Mouse (Mus musculus): Measurements from ENCODE around the gene Rangap1.

DNA sequence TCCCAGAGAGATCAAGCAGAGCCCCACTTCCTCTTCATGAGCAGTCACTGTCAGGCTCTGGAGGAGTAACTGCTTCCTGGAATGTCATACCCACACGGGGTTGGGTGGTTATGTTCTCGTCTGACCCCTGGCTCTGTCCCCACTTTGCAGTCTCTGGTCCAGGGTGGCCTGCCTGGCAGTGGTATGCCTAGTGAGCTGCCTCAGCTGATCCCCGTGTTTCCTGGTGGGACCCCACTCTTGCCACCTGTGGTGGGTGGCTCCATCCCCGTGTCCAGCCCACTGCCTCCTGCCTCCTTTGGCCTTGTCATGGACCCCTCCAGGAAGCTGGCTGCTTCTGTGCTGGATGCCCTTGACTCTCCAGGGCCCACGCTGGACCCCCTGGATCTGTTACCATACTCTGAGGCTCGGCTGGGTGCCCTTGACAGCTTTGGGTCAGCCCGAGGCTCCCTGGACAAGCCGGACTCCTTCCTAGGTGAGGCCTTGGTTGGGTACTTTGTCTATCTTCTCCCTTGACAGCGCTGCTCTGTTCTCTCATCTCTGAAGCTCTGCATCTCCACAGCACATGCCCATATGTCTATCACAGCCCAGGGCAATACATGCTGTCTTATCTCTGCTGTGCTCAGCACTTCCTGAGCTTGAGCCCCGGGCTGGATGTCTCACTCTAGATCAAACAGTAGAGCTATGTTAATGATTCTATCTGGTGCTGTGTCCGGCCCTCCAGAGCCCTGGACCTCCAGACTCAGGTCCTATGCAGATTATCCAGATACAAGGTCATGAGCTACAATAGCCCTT is 31.5 kb upstream of the Rangap1 start:
- TF ChIP-seq CTCF (IDR thresholded peaks at IDR 0.05; ENCODE audit: low read depth, low read length) (no peak), TAL1 (conservative IDR thresholded peaks at IDR 0.05; ENCODE audit: low read depth, low read length) (no peak), GATA2 (IDR thresholded peaks at IDR 0.05; ENCODE audit: borderline replicate concordance, low read depth, low read length) (no peak)
